Mouse (Mus musculus): ENCODE data around the gene Syt2. TPM values are rescaled to one million over a fixed set of nuclear protein-coding genes. Genes with fewer than 3 reads are reported as not detected.

The Syt2 gene
- polyA plus RNA-seq, 1 experiment: not detected

- TF ChIP-seq GATA1 (IDR thresholded peaks at IDR 0.05; ENCODE audit: low read length): no peak
Measured at GRCm38 (mm10) chr1:134639460-134639859, 7.0 kb upstream of the Syt2 start.

GRCm38 (mm10) chr1:134641507-134641906 lies 5.0 kb upstream of the Syt2 start:
- TF ChIP-seq GATA1 (IDR thresholded peaks at IDR 0.05; ENCODE audit: low read length): no peak

GRCm38 (mm10) chr1:134643702-134644101 lies 2.8 kb upstream of the Syt2 start:
- no peak for TF ChIP-seq GATA1 (IDR thresholded peaks at IDR 0.05; ENCODE audit: low read length)

- no peak for TF ChIP-seq GATA1 (IDR thresholded peaks at IDR 0.05; ENCODE audit: low read length)
Measured at GRCm38 (mm10) chr1:134645408-134646200, 873 bp upstream of the Syt2 start.

DNA sequence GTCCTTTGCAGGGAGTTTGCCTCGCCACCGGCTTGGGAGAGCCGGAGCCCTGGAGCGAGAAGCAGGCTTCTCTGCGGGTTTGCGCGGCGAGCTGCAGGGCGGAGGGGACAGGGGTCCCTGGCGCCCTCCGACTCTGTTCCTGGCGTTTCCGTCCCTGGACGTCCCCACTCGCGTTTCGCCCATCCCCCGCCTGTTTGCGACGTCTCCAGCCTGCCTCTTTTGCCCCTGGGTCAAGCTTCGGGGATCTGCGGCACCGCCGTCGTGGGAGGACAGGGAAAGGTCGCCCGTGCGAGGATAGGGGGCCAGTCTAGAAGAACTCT lies 446 bp downstream of the Syt2 start:
- TF ChIP-seq GATA1 (IDR thresholded peaks at IDR 0.05; ENCODE audit: low read length): no peak

- TF ChIP-seq GATA1 (IDR thresholded peaks at IDR 0.05; ENCODE audit: low read length): no peak
Measured at GRCm38 (mm10) chr1:134647591-134647990, 1.1 kb downstream of the Syt2 start.

DNA sequence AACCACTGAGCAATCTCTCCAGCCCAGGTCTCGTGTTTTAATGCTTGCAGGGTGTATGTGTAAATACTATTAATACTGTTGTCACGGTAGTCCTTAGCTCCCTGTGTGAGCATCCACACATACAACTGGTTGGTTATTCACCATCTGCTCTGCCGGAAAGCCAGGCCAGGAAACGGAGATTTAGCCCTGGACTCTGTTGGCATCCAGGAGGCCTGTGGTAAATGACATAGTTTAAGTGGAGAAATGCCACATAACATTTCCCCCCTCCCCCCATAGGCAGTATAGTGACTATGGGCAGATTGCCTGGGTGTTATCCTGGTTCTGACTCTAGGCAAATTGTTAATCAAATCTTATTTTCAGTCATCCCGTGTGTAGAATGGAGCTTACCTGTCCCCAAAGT lies 4.3 kb downstream of the Syt2 start:
- no peak for TF ChIP-seq GATA1 (IDR thresholded peaks at IDR 0.05; ENCODE audit: low read length)

GRCm38 (mm10) chr1:134651268-134651850 lies 4.9 kb downstream of the Syt2 start:
- no peak for TF ChIP-seq GATA1 (IDR thresholded peaks at IDR 0.05; ENCODE audit: low read length)

DNA sequence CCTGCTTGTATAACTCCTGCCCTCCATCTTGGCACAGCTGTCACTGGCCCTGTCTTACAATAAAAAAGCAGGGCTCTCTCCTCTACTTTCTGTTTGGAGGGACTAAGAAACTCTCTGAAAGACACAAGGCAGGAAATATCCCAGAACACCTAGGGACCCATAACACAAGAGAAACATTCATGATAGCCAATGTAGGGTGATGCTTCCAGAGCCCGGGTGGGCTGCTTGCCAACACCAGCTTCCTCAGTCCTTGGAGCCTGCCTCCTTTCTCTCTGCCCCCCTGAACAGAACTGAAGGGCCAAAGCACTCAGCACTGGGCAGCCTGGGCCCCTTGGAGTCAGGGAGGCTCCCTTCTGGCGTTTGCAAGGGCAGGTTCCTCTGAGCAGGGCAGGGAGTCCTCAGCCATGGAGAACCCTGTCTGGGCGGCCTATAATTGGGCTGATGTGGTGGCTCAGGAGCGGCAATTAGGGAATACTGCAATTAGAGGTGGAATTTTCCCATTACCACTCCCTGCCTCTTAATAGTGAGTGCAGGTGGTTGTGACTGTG lies 5.4 kb downstream of the Syt2 start:
- TF ChIP-seq GATA1 (IDR thresholded peaks at IDR 0.05; ENCODE audit: low read length): no peak

DNA sequence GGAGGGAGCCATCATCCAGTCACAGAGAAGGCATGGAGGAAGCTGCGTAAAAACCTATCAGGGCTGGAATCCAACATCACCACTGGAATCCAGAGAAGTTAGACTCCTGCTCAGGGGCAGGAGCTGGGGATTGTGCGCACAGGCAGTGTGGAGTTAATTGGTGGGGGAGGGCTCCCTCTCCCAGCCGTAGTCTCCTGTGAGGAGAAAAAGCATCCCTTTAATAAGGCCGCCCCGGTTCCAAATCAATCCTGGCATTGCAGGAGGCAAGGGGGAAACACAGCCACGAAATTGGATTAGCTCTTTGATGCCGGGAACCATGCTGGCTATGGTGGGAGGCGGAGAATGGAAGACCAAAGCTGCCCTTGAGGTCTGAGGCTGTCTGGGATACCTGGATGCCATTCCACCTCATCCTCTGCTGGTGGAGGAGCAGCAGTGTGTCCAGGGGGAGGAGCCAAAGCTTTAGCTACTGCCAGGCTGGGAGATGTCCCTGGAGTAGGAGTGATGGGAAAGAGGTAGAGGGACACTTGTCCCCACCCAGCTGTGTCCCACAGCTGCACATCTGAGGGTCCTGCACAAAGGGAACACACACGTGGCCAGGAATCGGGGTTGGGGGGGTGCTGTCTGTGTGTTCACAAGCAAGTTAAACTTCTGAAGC lies 7.3 kb downstream of the Syt2 start:
- TF ChIP-seq GATA1 (IDR thresholded peaks at IDR 0.05; ENCODE audit: low read length): no peak

- TF ChIP-seq GATA1 (IDR thresholded peaks at IDR 0.05; ENCODE audit: low read length): no peak
Measured at GRCm38 (mm10) chr1:134658841-134659240, 12.4 kb downstream of the Syt2 start.

- TF ChIP-seq GATA1 (IDR thresholded peaks at IDR 0.05; ENCODE audit: low read length): no peak
Measured at GRCm38 (mm10) chr1:134660163-134660562, 13.7 kb downstream of the Syt2 start.

GRCm38 (mm10) chr1:134671234-134672070 lies 25.0 kb downstream of the Syt2 start:
- TF ChIP-seq GATA1 (IDR thresholded peaks at IDR 0.05; ENCODE audit: low read length): no peak

DNA sequence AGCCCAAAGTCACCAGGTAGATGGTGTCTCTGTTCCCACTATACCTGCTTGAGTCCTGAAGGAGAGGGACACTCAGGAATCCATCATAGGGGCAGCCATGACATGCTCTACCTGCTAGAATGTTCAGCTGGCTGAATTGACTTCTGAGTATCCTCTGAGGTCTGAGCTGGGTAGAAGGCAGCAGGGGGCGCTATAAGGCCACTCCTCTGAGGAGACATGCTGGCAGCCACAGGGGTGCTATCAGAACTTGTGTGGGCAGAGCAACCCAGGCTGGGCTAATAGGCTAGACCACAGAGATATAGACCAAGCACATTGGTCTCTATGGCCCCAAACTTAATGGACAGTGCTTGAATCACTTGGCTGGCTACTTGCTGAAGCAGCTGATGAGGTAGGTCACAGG lies 27.8 kb downstream of the Syt2 start:
- no peak for TF ChIP-seq GATA1 (IDR thresholded peaks at IDR 0.05; ENCODE audit: low read length)

GRCm38 (mm10) chr1:134679445-134679844 lies 33.0 kb downstream of the Syt2 start:
- TF ChIP-seq GATA1 (IDR thresholded peaks at IDR 0.05; ENCODE audit: low read length): no peak

DNA sequence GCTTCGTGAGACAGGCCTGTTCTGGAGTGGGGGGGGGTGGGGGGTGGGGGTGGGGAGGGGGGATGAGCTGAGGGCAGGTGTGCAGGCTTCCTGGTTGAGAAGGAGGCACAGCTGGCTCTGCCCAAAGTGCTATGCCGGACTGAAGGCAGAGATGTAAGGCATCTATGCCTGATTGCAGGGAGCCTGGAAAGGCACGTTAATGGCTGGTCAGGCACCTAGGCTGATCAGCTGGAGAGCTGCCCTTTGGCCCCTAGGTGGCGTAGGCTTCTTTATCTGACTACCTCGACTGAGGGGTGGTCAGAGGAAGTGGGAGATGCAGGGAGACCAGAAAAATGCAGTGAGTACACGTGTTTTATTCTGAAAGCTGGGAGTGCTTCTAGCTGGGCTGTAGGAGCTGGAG lies 34.1 kb downstream of the Syt2 start:
- TF ChIP-seq GATA1 (IDR thresholded peaks at IDR 0.05; ENCODE audit: low read length): no peak

Data from G1E-ER4 (cell line).